Mouse (Mus musculus) thymus, adult 2 months (tissue): ENCODE results near the gene 4930519G04Rik. TPM values are rescaled to one million over a fixed set of nuclear protein-coding genes. Genes with fewer than 3 reads are reported as not detected.
"Not testable (repeated sequence)": the region's sequence is repeated elsewhere in the genome, so short reads cannot be mapped to it uniquely, and the experiment has no call there.

Experiments used
- DNase-seq: peaks from one replicate; pipeline ENCODE4 v3.0.0; 2021
- H3K27ac ChIP-seq: fragments of 200-500 bp; 2 replicates; pipeline ENCODE4 v1.5.1; 2012; ENCODE audit warnings: low read length, control low read depth; ENCODE audit not compliant: control insufficient read depth, insufficient read depth
- H3K27me3 ChIP-seq: fragments of 200-500 bp; 2 replicates; pipeline ENCODE4 v1.6.1; 2012; ENCODE audit warnings: mild to moderate bottlenecking, low read length, moderate library complexity, mixed read lengths; ENCODE audit not compliant: control insufficient read depth, insufficient read depth
- H3K36me3 ChIP-seq: fragments of 200-500 bp; 2 replicates; pipeline ENCODE4 v1.6.1; 2012; ENCODE audit warnings: mild to moderate bottlenecking, low read length, moderate library complexity; ENCODE audit not compliant: control insufficient read depth, insufficient read depth
- H3K4me1 ChIP-seq: fragments of 200-500 bp; replicated peaks from 2 replicates; pipeline ENCODE4 v1.6.1; 2012; ENCODE audit warnings: low read length; ENCODE audit not compliant: control insufficient read depth, insufficient read depth
- H3K4me3 ChIP-seq: fragments of 200-500 bp; 2 replicates; pipeline ENCODE4 v1.5.1; 2012; ENCODE audit warnings: mild to moderate bottlenecking, low read length, control low read depth, moderate library complexity; ENCODE audit not compliant: control insufficient read depth, insufficient read depth
- CTCF ChIP-seq: fragments of 200-500 bp; IDR thresholded peaks from 2 replicates; pipeline ENCODE4 v1.5.1; 2012; ENCODE audit warnings: mild to moderate bottlenecking, control low read depth, low read length, moderate library complexity, borderline replicate concordance; ENCODE audit not compliant: control insufficient read depth, poor library complexity, insufficient read depth; ENCODE audit errors: extremely low read depth
- POLR2A ChIP-seq: fragments of 200-500 bp; IDR thresholded peaks from 2 replicates; pipeline ENCODE4 v1.6.1; 2012; ENCODE audit warnings: mild to moderate bottlenecking, low read length, control low read depth, moderate library complexity; ENCODE audit not compliant: control insufficient read depth, poor library complexity, insufficient read depth; ENCODE audit errors: extremely low read depth
- WGBS: fragments of 180-500 bp; shearing (Covaris S2); methylation state at CpG from one replicate; pipeline ENCODE4 v1.1.7; 2018; 5-methylcytosine and 5-hydroxymethylcytosine counted together
- polyA plus RNA-seq: library from polyadenylated mRNA; depleted of rRNA; stranded (reverse); fragments of >200 nt; gene quantifications from 2 replicates; pipeline ENCODE4 v1.2.3, GENCODE M21; 2012; rRNA removed

Gene 4930519G04Rik
- polyA plus RNA-seq, result not detected in 2 replicates

GRCm38 (mm10) chr5:114853364-114853763 lies at the start of gene 4930519G04Rik:
4930519G04Rik (plus strand) TSS chr5:114853664.
- H3K27me3 ChIP-seq, DNase-seq, H3K4me1 ChIP-seq, H3K36me3 ChIP-seq, H3K27ac ChIP-seq, H3K4me3 ChIP-seq: not testable (repeated sequence)
- 94% methylated on average over 3 of the region's 5 CpGs for WGBS

GRCm38 (mm10) chr5:114804335-114804734 lies 49.1 kb upstream of the 4930519G04Rik start:
- H3K27me3 ChIP-seq, result no peaks in the 10 kb centered on the region
- H3K4me1 ChIP-seq, result peaks cover 16% of the 10 kb centered on the region
- H3K36me3 ChIP-seq, result peaks cover 50% of the 10 kb centered on the region
- 95% methylated on average over 13 of the region's 13 CpGs for WGBS
- TF ChIP-seq POLR2A (no peak), CTCF (no peak)
- H3K27ac ChIP-seq, result no peak overlapping the region
- no peak for DNase-seq
- H3K4me3 ChIP-seq, result no peak overlapping the region

- peaks cover 43% of the 10 kb centered on the region for H3K36me3 ChIP-seq
- peaks cover 16% of the 10 kb centered on the region for H3K4me1 ChIP-seq
- H3K27me3 ChIP-seq, result no peaks in the 10 kb centered on the region
- no peak overlapping the region for H3K27ac ChIP-seq
- no peak overlapping the region for H3K4me3 ChIP-seq
- 74% methylated on average over 3 of the region's 3 CpGs for WGBS
- TF ChIP-seq POLR2A (no peak), CTCF (no peak)
- DNase-seq, result peak; percentile 27
These were observed 48.5 kb upstream of the 4930519G04Rik start for GRCm38 (mm10) chr5:114804958-114805357.

- TF ChIP-seq POLR2A (no peak), CTCF (no peak)
- DNase-seq, result peak; percentile 29
- Histone ChIP-seq H3K27ac (peak overlapping the region; percentile 85), H3K36me3 (peaks cover 36% of the 10 kb centered on the region), H3K4me1 (peaks cover 16% of the 10 kb centered on the region), H3K27me3 (no peaks in the 10 kb centered on the region), H3K4me3 (peak overlapping the region; percentile 33)
- WGBS, result 20% methylated on average over 15 of the region's 15 CpGs
These were observed 47.8 kb upstream of the 4930519G04Rik start for GRCm38 (mm10) chr5:114805436-114806350.

GRCm38 (mm10) chr5:114806636-114807035 lies 46.8 kb upstream of the 4930519G04Rik start:
- DNase-seq, result no peak
- no peak for TF ChIP-seq CTCF
- no peaks in the 10 kb centered on the region for H3K27me3 ChIP-seq
- H3K4me1 ChIP-seq, result peaks cover 16% of the 10 kb centered on the region
- peak overlapping the region; percentile 85 for H3K27ac ChIP-seq
- H3K4me3 ChIP-seq, result no peak overlapping the region
- 75% methylated on average over 8 of the region's 8 CpGs for WGBS
- peaks cover 27% of the 10 kb centered on the region for H3K36me3 ChIP-seq

- 57% methylated on average over 9 of the region's 9 CpGs for WGBS
- H3K4me1 ChIP-seq, result peaks cover 16% of the 10 kb centered on the region
- no peak for DNase-seq
- peaks cover 24% of the 10 kb centered on the region for H3K36me3 ChIP-seq
- no peak overlapping the region; the same call in 1 of the 2 replicates for H3K27ac ChIP-seq
- no peaks in the 10 kb centered on the region for H3K27me3 ChIP-seq
- no peak overlapping the region for H3K4me3 ChIP-seq
- TF ChIP-seq POLR2A (no peak), CTCF (no peak)
These were observed 46.4 kb upstream of the 4930519G04Rik start for GRCm38 (mm10) chr5:114807063-114807462.

GRCm38 (mm10) chr5:114807468-114807867 lies 46.0 kb upstream of the 4930519G04Rik start:
- no peak for TF ChIP-seq POLR2A
- TF ChIP-seq CTCF, result no peak
- Histone ChIP-seq H3K4me3 (no peak overlapping the region), H3K36me3 (peaks cover 20% of the 10 kb centered on the region), H3K27ac (no peak overlapping the region; the same call in 1 of the 2 replicates), H3K4me1 (peaks cover 17% of the 10 kb centered on the region), H3K27me3 (no peaks in the 10 kb centered on the region)
- WGBS, result 51% methylated on average over 8 of the region's 8 CpGs
- DNase-seq, result no peak
